Mouse (Mus musculus): ENCODE data around the gene Bend4.

DNA sequence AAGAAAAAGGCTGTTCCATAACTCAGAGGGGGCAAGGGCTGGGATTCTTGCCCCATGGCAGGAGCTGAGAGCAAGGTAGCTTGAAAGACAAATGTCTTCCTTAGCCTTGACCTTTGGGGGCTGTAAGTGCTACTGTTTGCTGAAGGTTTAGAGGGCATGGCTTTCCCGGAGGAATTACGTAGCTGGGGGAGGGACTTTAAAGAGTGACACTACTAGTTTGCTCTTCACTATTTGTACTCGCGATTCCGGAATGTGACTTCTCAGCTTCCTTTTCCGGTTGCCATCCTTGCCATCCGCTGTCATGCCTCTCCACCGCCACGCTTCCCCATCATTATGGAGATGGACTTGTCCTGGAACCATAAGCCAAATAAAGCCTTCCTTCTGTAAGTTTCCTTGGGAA, 35.5 kb upstream of the Bend4 start:
- TF ChIP-seq POLR2A (IDR thresholded peaks at IDR 0.05; ENCODE audit: borderline replicate concordance, control insufficient read depth, low read depth, low read length) = no peak
- TF ChIP-seq CTCF (IDR thresholded peaks at IDR 0.05; ENCODE audit: control insufficient read depth, insufficient read depth, low read length) = no peak

All from bone marrow, adult 2 months (tissue).